8 mouse cellular contexts compared by ENCODE assay signal in the genomic region with DNA sequence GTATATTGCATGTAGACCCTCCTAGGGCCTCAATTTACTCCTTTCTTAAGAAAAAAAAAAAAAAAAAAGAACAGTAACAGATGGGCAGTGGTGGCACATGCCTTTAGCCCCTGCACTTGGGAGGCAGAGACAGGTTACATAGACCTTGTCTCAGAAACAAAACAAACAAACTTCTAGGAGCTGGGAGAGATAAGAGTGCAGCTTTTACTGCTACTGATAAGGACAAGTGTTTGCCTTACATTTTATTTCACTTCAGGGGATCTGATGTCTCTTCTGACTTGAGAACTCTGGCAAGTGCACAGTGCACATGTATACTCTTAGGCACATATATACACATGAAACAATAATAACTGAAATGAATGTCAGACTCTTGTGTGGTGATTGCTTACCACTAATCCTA. TPM values are rescaled to one million over a fixed set of nuclear protein-coding genes. Genes with fewer than 3 reads are reported as not detected.
A peak's percentile ranks its signal among the peaks of the same experiment; 100 is the strongest.
DNase-seq lines count a peak whose midpoint lies in the region; ATAC-seq and TF ChIP-seq lines count a peak whose summit lies in the region.

No protein-coding gene starts in this region.

- no peaks in the 10 kb centered on the region for H3K27me3 ChIP-seq in kidney, adult 2 months (replicated peaks; ENCODE audit: control insufficient read depth, insufficient read depth, low read length)
- H3K27me3 ChIP-seq in MEL (ENCODE audit: control insufficient read depth in 1 of 2, insufficient read depth in 2 of 2, low read length in 2 of 2), result no peaks in the 10 kb centered on the region
- H3K27me3 ChIP-seq in forebrain, embryonic 16.5 days (replicated peaks; ENCODE audit: control insufficient read depth, insufficient read depth, low read length), result no peaks in the 10 kb centered on the region
- peaks cover 4% of the 10 kb centered on the region for H3K27me3 ChIP-seq in liver, embryonic 16.5 days (ENCODE audit: control insufficient read depth, insufficient read depth, low read depth, low read length)

- TF ChIP-seq RAD21 in MEL (IDR thresholded peaks at IDR 0.05; ENCODE audit: low read depth, low read length), result no peak

- no peak for TF ChIP-seq POLR2A in kidney, adult 2 months (IDR thresholded peaks at IDR 0.05; ENCODE audit: low read depth, low read length)
- TF ChIP-seq POLR2A in MEL (IDR thresholded peaks at IDR 0.05; ENCODE audit: control insufficient read depth in 1 of 2, insufficient read depth in 1 of 2, low read depth in 1 of 2, low read length in 2 of 2, poor library complexity in 1 of 2), result no peak

- peak overlapping the region; percentile 86 for H3K27ac ChIP-seq in kidney, adult 2 months (ENCODE audit: insufficient read depth, low read depth, low read length)
- H3K27ac ChIP-seq in MEL (ENCODE audit: control insufficient read depth, low read depth, low read length), result peak overlapping the region; percentile 88
- 0 out of 2 replicates have a peak overlapping the region, but pooled peaks have one; percentile 0 for H3K27ac ChIP-seq in forebrain, embryonic 16.5 days (ENCODE audit: low read length)
- H3K27ac ChIP-seq in liver, embryonic 16.5 days (ENCODE audit: low read length), result peak overlapping the region; percentile 55

- H3K36me3 ChIP-seq in kidney, adult 2 months (ENCODE audit: control insufficient read depth, insufficient read depth, low read length), result no peaks in the 10 kb centered on the region
- peaks cover 0 to 22% of the 10 kb centered on the region in 2 experiments; a peak in 2 of 4 replicates for H3K36me3 ChIP-seq in MEL (ENCODE audit: control insufficient read depth in 1 of 2, insufficient read depth in 2 of 2, low read length in 2 of 2)
- no peaks in the 10 kb centered on the region for H3K36me3 ChIP-seq in forebrain, embryonic 16.5 days (ENCODE audit: control insufficient read depth, insufficient read depth)
- no peaks in the 10 kb centered on the region for H3K36me3 ChIP-seq in liver, embryonic 16.5 days (ENCODE audit: control insufficient read depth, insufficient read depth)

- peaks cover 20% of the 10 kb centered on the region for H3K79me2 ChIP-seq in MEL (ENCODE audit: control insufficient read depth, insufficient read depth, low read length, poor library complexity)

- TF ChIP-seq EP300 in MEL (IDR thresholded peaks at IDR 0.05; ENCODE audit: low read depth in 1 of 2, low read length in 2 of 2), result peak; percentile 46 to 73; a peak in 3 of 4 replicates

- H3K9ac ChIP-seq in MEL (ENCODE audit: control insufficient read depth, low read depth, low read length, poor library complexity, severe bottlenecking), result peak overlapping the region; percentile 61
- H3K9ac ChIP-seq in forebrain, embryonic 16.5 days (replicated peaks; ENCODE audit: low read depth, low read length), result no peak overlapping the region
- H3K9ac ChIP-seq in liver, embryonic 16.5 days (ENCODE audit: low read depth, low read length), result peak overlapping the region; percentile 49

- no peak for ATAC-seq in forebrain, embryonic 16.5 days
- ATAC-seq in liver, embryonic 16.5 days (ENCODE audit: low read depth), result no peak

- DNase-seq in kidney, adult 2 months, result no peak
- no peak for DNase-seq in kidney, adult 11 months
- DNase-seq in MEL (ENCODE audit: low read depth, low spot score), result peak; percentile 54
- DNase-seq in c-Kit-positive CD71-positive TER-119-positive erythroid progenitor cells, embryonic 14.5 days (ENCODE audit: low spot score), result no peak
- DNase-seq in urinary bladder, postnatal 14 days (ENCODE audit: low spot score), result no peak
- no peak for DNase-seq in ovary, postnatal 36 days (ENCODE audit: low spot score)

- no peak overlapping the region for H3K4me2 ChIP-seq in forebrain, embryonic 16.5 days (ENCODE audit: low read length)
- peak overlapping the region; percentile 69 for H3K4me2 ChIP-seq in liver, embryonic 16.5 days (ENCODE audit: low read depth, low read length)

- H3K9me3 ChIP-seq in MEL (replicated peaks; ENCODE audit: insufficient read depth, low read length), result no peaks in the 10 kb centered on the region
- H3K9me3 ChIP-seq in forebrain, embryonic 16.5 days (ENCODE audit: control insufficient read depth, low read length), result no peaks in the 10 kb centered on the region
- H3K9me3 ChIP-seq in liver, embryonic 16.5 days (replicated peaks; ENCODE audit: control insufficient read depth, low read length), result no peaks in the 10 kb centered on the region

- TF ChIP-seq CTCF in kidney, adult 2 months (conservative IDR thresholded peaks at IDR 0.05; ENCODE audit: insufficient read depth, insufficient read length, low read depth, low read length), result no peak
- no peak for TF ChIP-seq CTCF in MEL (IDR thresholded peaks at IDR 0.05 in 2 of 3, conservative IDR thresholded peaks at IDR 0.05 in 1 of 3; ENCODE audit: control insufficient read depth in 1 of 3, insufficient read depth in 1 of 3, low read depth in 2 of 3, low read length in 3 of 3, poor library complexity in 1 of 3, severe bottlenecking in 1 of 3)

- peaks cover 21% of the 10 kb centered on the region; the same call in 1 of the 2 replicates for H3K4me1 ChIP-seq in kidney, adult 2 months (ENCODE audit: control insufficient read depth, insufficient read depth, low read length)
- H3K4me1 ChIP-seq in MEL (ENCODE audit: control insufficient read depth in 1 of 2, insufficient read depth in 2 of 2, low read length in 2 of 2), result peaks cover 5 to 30% of the 10 kb centered on the region in 2 experiments
- H3K4me1 ChIP-seq in forebrain, embryonic 16.5 days (replicated peaks; ENCODE audit: control insufficient read depth, insufficient read depth, low read length), result peaks cover 45% of the 10 kb centered on the region
- H3K4me1 ChIP-seq in liver, embryonic 16.5 days (ENCODE audit: control insufficient read depth, low read depth, low read length), result peaks cover 59% of the 10 kb centered on the region

- no peak overlapping the region; the same call in 1 of the 2 replicates for H3K4me3 ChIP-seq in kidney, adult 2 months (ENCODE audit: insufficient read depth, low read depth, low read length)
- H3K4me3 ChIP-seq in MEL (ENCODE audit: control insufficient read depth in 1 of 2, insufficient read depth in 1 of 2, low read depth in 2 of 2, low read length in 2 of 2), result peak overlapping the region; percentile 51 to 71
- no peak overlapping the region for H3K4me3 ChIP-seq in forebrain, embryonic 16.5 days (replicated peaks; ENCODE audit: low read length)
- peak overlapping the region; percentile 48 for H3K4me3 ChIP-seq in liver, embryonic 16.5 days (ENCODE audit: low read depth, low read length)

TF ChIP-seq in MEL, 35 proteins besides CTCF, POLR2A, EP300 and RAD21 (continues in another document):
- TF ChIP-seq ZMIZ1 (IDR thresholded peaks at IDR 0.05; ENCODE audit: low read depth, low read length) (peak; percentile 63), BHLHE40 (IDR thresholded peaks at IDR 0.05; ENCODE audit: borderline replicate concordance, low read depth, low read length) (no peak), POLR2AphosphoS2 (IDR thresholded peaks at IDR 0.05; ENCODE audit: low read length) (no peak), CHD2 (IDR thresholded peaks at IDR 0.05; ENCODE audit: low read length) (no peak), MYC (IDR thresholded peaks at IDR 0.05; ENCODE audit: low read depth, low read length) (0 out of 2 replicates have a peak, but pooled peaks have one; percentile 39), KAT2A (conservative IDR thresholded peaks at IDR 0.05; ENCODE audit: low read depth, low read length) (no peak; the same call in 1 of the 2 replicates), USF1 (IDR thresholded peaks at IDR 0.05; ENCODE audit: low read depth, low read length) (no peak), E2F4 (IDR thresholded peaks at IDR 0.05; ENCODE audit: borderline replicate concordance, low read depth, low read length) (no peak), HCFC1 (IDR thresholded peaks at IDR 0.05; ENCODE audit: low read depth, low read length) (peak; percentile 34; the same call in 1 of the 2 replicates), GABPA (IDR thresholded peaks at IDR 0.05; ENCODE audit: low read depth, low read length) (no peak), SMC3 (IDR thresholded peaks at IDR 0.05; ENCODE audit: low read depth, low read length) (no peak), ZKSCAN1 (IDR thresholded peaks at IDR 0.05; ENCODE audit: low read depth, low read length) (no peak), USF2 (IDR thresholded peaks at IDR 0.05; ENCODE audit: borderline replicate concordance in 1 of 2, insufficient read depth in 1 of 2, low read depth in 1 of 2, low read length in 2 of 2) (no peak)

RNA-seq across cellular contexts. Expression of a gene that starts 5.4 kb away (rescaled TPM):
- 5.7 and 7.3 TPM in 2 replicates for polyA plus RNA-seq in kidney, adult 2 months (2012; rRNA removed)
- total RNA-seq in MEL (2012; rRNA removed), result 22.5 and 24.4 TPM in 2 replicates
- polyA plus RNA-seq in MEL (2012; ENCODE audit: insufficient read depth in 1 of 2, insufficient read length in 2 of 2, low read depth in 1 of 2, low replicate concordance in 2 of 2, missing spikeins in 1 of 2), result 100 to 1,000 TPM in 1 of 2 experiments, 10 to 100 TPM in 1; 37.7 to 258 TPM
- polyA plus RNA-seq in forebrain, embryonic 16.5 days (2015; fragmentation: Nextera tagmentation; extraction: Ambion mirVana), result 22.5 and 25.5 TPM in 2 replicates
- polyA plus RNA-seq in liver, embryonic 16.5 days (2015; fragmentation: Nextera tagmentation; extraction: Ambion mirVana), result 17.3 and 20.3 TPM in 2 replicates

RNA-seq across cellular contexts. Expression of a gene that starts 28.9 kb away (rescaled TPM):
- polyA plus RNA-seq in kidney, adult 2 months (2012; rRNA removed), result 73.7 and 98.9 TPM in 2 replicates
- 154 and 183 TPM in 2 replicates for total RNA-seq in MEL (2012; rRNA removed)
- polyA plus RNA-seq in MEL (2012; ENCODE audit: insufficient read depth in 1 of 2, insufficient read length in 2 of 2, low read depth in 1 of 2, low replicate concordance in 2 of 2, missing spikeins in 1 of 2), result 100 to 1,000 TPM in 1 of 2 experiments, not detected in 1; 221 TPM
- 63.4 and 73.3 TPM in 2 replicates for polyA plus RNA-seq in forebrain, embryonic 16.5 days (2015; fragmentation: Nextera tagmentation; extraction: Ambion mirVana)
- 27.3 and 27.7 TPM in 2 replicates for polyA plus RNA-seq in liver, embryonic 16.5 days (2015; fragmentation: Nextera tagmentation; extraction: Ambion mirVana)

RNA-seq across cellular contexts. Expression of a gene that starts 30.5 kb away (rescaled TPM):
- 85.8 and 93.9 TPM in 2 replicates for polyA plus RNA-seq in kidney, adult 2 months (2012; rRNA removed)
- total RNA-seq in MEL (2012; rRNA removed), result 42.5 and 45.3 TPM in 2 replicates
- polyA plus RNA-seq in MEL (2012; ENCODE audit: insufficient read depth in 1 of 2, insufficient read length in 2 of 2, low read depth in 1 of 2, low replicate concordance in 2 of 2, missing spikeins in 1 of 2), result 100 to 1,000 TPM in 1 of 2 experiments, not detected in 1; 106 TPM
- 15.5 and 15.7 TPM in 2 replicates for polyA plus RNA-seq in forebrain, embryonic 16.5 days (2015; fragmentation: Nextera tagmentation; extraction: Ambion mirVana)
- 5.4 and 6.3 TPM in 2 replicates for polyA plus RNA-seq in liver, embryonic 16.5 days (2015; fragmentation: Nextera tagmentation; extraction: Ambion mirVana)

RNA-seq across cellular contexts. Expression of a gene that starts 44.1 kb away (rescaled TPM):
- 3.2 and 4.1 TPM in 2 replicates for polyA plus RNA-seq in kidney, adult 2 months (2012; rRNA removed)
- 75.5 and 88.7 TPM in 2 replicates for total RNA-seq in MEL (2012; rRNA removed)
- 100 to 1,000 TPM; 136 to 149 TPM for polyA plus RNA-seq in MEL (2012; ENCODE audit: insufficient read depth in 1 of 2, insufficient read length in 2 of 2, low read depth in 1 of 2, low replicate concordance in 2 of 2, missing spikeins in 1 of 2)
- 2.6 and 2.9 TPM in 2 replicates for polyA plus RNA-seq in forebrain, embryonic 16.5 days (2015; fragmentation: Nextera tagmentation; extraction: Ambion mirVana)
- polyA plus RNA-seq in liver, embryonic 16.5 days (2015; fragmentation: Nextera tagmentation; extraction: Ambion mirVana), result 43.7 and 45.6 TPM in 2 replicates

Comparison
In these comparisons a context has a peak if more than half of its experiments do, and no peak if none do; other contexts are left out.
1. H3K27ac ChIP-seq: peak in every context shown above with its lines; median percentile 88 in MEL; 86 in kidney, adult 2 months; 55 in liver, embryonic 16.5 days; 0 in forebrain, embryonic 16.5 days.
2. H3K4me3 ChIP-seq: peak in MEL (2 of 2) and liver, embryonic 16.5 days (single experiment); none in kidney, adult 2 months (single experiment) and forebrain, embryonic 16.5 days (single experiment).